Mouse (Mus musculus): ENCODE measurements at regions not wholly inside any gene's neighbourhood (a gene's known extent, or its start where the extent isn't known, plus 50 kb on each side); places are given as distances from the start of the nearest gene placed in this dataset.

DNA sequence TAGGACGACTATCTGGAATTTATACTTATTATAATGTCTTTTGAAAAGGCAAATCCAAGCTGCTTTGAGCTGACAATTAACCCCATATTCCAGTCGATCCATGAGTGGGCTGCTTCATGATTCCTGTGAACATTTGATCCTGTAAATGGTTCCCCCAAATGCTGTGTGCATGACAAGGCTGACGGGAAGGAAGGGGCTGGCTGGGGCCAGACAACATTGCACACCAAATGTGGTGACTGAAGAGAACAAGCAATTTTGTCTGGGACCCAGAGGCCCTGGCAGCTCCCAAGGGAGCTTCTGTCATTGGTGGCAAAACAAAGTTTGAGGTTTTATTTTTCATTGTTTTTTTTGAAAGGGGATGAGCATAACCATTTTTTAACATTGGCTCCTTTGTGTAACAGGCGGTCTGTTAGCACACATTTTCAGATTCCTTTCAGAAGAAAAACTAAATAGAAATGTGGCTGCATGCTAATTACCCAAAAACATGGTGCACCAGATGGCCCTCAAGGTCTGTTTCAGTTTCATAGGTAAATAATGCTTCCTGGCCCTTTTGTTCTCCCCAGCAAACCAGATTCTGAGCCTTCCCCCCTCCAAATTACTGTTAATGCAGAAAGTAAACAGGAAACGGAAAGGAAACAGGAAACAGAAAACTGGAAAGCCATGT is 348.6 kb upstream of the Cd180 start:
- peak; percentile 43 to 88 for DNase-seq (ENCODE audit: low spot score in 2 of 2)

DNA sequence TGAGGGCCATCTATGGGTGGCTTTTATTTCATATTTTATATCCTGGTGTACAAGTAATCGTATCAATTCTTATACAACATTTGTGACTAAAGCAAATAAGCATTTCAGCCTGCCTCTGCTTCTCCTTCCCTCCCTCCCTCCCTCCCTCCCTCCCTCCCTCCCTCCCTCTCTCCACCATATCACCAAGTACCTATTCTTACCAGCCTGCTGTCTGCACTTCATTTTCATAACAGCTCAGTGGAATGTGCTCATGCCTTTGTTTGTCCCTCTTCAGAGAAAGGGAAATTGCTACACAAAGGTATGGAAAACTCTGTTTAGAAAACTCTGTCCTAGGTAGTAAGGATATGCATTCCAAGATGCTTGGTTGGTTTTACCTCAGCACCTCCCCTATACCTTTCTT is 343.9 kb upstream of the Cd180 start:
- no peak for DNase-seq (ENCODE audit: low spot score in 2 of 2)

DNA sequence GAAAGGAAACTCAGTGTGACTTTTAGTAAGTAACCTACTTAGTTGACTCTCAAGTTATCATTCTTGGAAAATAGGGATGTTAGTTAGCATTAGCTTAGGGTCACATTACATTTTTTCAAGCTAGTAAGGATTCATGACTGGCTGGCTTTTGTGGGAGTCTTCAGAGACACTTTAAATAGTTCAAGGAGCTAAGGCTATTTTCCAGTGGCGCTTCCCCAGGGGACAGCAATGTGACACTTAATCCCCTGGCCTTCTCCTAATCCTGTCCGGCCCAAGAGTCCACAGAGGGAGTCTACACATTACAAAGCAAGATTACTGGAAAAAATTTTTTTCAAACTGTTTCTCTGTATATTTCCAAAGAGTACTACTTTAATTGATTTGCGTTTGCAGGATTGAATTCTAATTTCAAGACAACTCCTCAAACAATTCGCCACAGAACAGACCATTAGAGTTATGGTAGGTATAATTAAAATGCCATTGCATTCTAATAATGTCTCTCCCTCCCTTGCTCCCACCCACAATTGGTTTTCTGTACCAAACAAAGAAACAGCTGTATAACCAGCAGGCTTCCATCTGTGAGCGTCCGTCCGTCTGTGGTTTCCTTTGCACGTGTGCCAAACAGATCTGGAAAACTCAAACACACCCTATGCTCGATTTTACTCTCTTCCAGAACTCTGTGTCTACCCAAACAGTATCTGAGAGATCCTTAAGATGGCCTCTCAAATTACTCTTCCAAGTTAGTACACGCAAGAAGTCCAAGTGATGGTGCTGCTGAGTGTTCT is 341.1 kb upstream of the Cd180 start:
- peak; percentile 22 to 46 for DNase-seq (ENCODE audit: low spot score in 2 of 2)

DNA sequence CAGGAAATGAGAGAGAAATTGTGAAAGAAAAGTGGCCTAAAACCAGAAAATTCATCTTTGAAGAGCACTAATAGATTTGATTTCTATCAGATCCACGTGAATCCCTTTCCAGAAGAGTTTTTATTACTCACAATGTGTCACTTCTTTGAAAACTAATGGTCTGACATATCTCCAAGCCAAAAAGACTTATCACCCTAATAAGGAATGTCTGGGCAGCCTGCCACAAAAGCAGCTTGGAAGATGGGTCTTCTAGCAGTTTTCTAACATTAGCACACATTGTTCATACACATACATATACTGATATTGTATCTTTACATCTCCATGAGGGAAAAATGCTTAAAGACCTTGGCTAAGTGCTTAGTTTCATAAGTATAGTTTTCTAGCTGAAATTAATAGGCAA is 337.8 kb upstream of the Cd180 start:
- no peak for DNase-seq (ENCODE audit: low spot score in 2 of 2)

DNA sequence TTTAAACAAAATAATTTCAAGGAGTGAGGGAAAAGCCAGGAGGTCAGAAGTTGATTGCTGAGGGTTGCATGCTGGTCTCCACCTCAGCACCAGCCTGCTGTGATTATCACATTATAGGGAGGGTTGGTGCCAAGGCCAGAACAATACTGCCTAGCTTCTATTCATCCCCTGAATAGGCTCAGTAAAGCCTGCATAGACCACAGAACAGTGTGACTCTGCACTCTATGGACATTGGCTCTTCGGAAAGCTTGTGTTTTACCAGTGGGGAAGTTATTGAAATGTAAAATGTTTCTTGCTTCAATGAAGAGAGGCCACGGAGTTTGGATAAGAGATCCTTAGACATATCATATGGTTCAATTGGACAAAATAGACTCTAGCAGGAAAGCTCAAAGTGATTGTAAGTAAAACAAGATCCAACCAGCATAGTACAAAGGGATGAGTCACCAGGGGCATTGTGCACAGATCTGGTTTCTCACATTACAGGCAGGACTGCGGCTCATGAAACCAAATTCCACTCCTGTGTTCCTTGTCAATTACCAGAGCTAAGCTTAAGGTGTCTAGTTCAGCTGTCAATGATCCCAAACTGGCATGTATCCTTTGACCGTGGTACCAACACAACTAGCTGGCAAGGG is 320.8 kb upstream of the Cd180 start:
- DNase-seq (ENCODE audit: low spot score in 2 of 2) = no peak

DNA sequence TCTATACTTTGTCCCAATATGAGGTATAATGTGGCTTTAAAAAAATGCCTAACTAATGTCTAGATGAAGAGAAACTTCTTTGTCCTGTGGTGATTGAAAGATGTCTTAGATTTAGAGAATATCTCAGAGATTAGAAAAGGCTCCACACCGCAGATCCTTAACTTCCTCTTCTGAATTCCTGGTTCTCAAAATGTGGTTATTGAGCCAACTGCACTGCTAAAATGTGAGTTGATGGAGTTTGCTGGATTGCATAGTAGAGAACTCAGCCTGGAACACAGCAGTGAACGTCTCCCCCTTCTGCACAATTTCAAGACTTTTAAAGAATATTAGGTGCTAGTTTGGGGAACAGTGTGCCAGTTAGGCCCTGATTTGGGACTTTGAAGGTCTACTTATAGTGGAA is 312.7 kb upstream of the Cd180 start:
- no peak for DNase-seq (ENCODE audit: low spot score in 2 of 2)

DNA sequence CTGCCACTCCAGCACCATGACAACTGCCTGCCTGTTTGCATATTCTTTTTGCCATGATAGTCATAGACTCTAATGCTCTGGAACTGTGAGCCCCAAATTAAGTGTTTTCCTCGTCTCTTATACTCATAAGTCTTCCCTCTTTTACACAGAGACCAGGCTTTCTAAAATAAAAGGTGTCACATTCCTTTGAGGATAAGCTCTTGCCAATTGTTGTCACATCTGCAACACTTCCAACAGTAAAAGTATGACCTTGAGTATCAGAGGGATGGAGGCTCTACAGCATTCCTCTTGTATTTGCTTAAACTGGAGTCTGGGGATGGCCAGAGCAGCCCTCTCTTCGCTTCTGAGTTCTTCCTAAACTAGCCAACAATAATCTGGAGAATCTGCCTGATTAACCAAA is 301.4 kb upstream of the Cd180 start:
- no peak for DNase-seq (ENCODE audit: low spot score in 2 of 2)

DNA sequence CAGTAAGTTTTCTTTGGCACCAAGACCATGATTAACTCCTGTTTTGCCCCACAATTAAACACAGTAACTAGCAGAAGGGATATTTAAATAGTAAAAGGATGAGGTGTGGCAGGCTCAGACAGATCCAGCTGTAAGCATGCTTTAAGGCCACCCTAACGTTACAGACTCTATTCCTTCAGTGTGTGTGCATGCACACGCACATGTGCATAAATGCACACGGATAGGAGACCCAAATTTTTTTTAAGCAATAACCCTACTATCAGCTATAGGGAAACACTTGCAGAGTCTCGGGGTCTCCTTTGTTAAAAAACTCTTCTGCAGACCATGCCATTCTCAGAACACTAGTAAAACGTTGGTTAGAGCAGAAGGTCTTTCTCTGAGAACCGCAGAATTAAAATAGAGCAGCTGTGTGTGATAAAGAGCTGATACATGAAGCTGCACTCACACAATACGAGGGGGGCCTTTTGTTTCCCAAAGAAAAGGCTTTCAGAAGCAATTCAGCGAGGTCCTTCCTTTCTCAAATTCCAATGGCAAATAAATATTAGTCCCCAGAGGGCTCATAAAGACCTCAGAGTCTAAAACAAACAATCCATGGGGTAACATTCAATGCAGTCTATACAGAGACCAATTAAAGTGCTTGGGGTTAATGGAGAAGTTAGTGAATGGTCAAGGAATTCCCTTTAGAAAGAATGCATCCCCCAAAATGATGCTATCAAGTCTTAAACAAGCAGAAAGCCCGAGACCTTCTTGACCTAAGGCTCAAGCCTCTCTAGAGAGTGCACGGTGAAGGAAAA is 300.3 kb upstream of the Cd180 start:
- DNase-seq (ENCODE audit: low spot score in 2 of 2) = no peak

DNA sequence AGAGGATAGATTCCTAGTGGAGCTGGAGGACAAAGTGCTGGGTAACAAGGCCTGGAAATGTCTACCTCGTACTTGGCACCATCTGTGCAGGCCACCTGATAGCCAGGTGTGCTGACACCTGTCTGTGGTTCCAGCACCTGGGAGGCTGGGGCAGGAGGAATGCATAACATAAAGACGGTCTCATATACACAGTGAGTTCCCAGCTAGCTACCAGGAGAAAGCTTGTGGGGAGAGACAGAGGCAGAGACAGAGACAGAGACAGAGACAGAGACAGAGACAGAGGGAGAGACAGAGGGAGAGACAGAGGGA is 299.7 kb upstream of the Cd180 start:
- DNase-seq (ENCODE audit: low spot score in 2 of 2) = no peak

DNA sequence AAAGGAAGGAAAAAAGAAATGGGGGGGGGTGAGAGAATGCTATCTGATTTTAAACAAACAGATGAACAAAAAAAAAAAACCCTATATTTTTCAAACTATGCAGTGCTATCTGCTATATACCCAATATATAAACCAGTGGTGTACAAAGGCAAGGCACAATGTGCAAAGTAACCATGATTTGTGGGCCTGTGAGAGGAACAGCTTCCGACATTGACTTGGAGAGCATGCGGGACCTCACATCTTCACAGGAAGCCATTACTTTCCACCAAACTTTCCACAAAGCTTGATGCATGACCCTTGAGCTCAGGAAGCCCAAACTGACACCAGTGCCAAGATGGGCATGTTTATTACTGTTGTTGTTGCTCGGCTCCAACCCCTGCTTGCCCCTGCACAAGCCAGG is 299.3 kb upstream of the Cd180 start:
- no peak for DNase-seq (ENCODE audit: low spot score in 2 of 2)

DNA sequence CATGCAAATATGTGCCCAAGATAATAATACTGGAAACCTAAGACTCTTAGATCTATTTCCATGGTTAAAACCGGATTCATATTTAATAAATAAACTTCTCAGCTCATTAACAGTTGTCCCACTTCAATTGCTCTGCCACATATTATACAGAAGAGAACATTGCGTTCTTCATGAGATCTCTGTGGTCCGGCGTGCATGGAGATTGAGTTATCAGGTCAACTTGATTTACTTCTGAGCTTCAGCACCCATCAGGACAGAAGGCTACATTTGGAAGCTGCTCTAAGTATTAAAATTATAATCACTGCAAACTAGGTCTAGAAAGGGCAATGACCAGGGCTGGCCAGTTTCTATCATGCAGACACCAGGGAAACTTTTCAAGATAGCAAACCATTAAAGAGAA is 295.9 kb upstream of the Cd180 start:
- no peak for DNase-seq (ENCODE audit: low spot score in 2 of 2)

DNA sequence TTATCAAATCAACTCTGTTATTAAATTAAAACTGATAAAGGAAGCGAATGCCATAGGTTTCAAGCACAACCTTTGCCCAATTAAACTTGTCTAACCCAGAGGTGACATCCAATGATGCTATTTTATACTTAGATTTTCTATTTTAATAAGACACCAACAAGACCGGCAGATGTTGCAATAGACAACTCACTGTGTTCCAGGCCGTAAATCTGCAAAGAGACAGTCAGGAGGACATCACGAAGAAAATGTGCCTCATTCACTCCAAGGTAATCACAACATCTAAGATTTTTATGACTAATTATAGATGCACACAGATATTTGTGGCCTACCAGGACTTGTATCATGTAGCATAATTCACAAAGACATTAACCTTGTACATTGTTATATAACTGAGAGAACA is 281.5 kb upstream of the Cd180 start:
- DNase-seq (ENCODE audit: low spot score in 2 of 2) = no peak

DNA sequence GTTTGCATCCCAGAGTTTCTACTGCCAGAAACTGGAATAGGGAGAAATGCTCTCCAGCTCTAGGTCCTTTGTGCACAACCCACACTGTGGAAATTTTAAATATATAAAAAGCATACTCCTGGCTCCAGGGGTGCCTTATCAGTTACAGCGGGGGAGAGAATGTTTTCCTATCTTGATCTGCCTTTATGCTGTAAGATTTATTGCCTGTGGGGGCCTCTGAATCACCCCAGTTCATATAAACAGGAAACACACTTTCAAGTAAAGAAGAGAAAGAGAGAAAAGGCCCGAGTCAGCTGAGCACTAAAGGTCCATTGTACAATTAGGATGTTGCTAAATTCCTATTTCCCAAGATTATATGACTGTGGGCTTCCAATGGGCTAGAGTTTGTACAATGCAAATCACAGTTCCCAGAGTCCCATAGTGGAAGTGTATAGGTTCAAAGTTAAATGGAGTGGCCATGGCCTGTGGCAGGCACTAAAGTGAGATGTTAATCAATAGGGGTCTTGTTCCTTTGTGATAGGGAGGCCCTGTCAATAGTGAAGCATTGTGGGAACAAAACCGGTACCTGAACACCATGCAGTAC is 258.9 kb upstream of the Cd180 start:
- DNase-seq (ENCODE audit: low spot score in 2 of 2) = no peak

DNA sequence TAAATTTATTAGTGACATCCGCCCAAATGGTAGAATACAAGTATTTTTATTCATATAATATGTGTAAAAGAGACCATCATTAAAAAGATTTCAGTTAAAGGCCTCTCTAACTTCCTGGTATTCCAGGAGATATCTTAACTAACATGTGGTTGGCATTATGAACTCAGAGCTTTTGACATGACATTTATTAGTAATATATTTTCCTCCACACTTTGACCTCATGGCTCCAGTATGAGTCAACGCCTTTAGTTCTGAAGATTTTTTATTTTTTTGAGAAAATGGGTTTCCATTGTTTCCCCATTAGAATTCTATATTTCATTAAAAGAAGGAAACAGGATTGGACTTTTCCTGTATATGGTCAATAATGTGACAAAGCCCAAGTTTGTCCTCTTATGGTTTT is 250.7 kb upstream of the Cd180 start:
- no peak for DNase-seq (ENCODE audit: low spot score in 2 of 2)

DNA sequence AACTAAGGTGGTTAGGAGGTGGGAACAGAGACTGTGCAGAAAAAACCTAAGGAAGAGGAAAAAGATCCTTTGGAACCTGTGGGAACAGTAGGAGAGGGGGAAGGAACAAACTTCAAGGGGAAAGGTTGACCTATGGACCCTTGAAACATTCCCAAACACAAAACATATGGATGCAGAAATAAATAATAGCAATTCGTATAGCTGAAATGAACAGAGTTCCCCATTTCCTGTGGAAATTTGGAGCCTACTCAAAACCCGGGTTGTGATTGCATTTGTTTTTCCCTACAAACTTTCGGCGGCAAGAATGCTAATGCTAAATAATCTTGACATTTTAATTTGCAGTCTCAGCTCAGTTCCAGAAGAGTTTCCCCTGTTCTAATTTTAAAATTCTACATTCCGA is 246.0 kb upstream of the Cd180 start:
- DNase-seq (ENCODE audit: low spot score in 2 of 2) = no peak

DNA sequence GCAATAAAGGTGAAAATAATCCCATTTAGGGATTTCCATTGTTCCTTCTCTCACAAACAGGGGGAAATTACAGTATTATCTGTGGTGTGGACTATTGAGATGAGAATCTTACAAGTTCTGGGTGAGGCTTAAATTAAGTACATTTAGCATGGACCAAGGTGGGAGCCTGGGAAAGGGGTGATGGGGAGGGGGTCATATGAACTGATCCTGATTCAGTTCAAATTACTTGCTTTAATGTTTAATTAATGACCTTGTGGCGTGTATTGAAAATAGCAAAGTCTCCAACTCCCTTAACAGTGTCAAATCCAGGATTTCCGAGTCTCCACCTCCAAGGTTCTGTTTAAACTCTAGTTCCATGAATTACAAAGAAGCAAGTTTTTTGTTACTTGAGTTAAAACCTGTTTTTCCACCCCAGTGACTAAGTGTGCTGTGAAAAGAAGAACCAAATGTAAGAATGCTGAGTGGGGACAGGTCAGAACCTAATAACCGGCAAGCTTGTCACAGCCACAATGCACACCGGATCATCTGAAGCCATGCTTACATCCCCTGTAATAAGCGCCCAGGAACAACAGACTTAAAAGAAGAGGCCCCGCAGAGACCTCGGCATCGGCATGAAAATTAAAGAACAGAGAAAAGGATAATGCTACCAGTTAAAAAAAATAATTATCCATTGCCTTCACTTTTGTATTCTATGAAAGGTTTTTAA is 243.8 kb upstream of the Cd180 start:
- no peak for DNase-seq (ENCODE audit: low spot score in 2 of 2)

DNA sequence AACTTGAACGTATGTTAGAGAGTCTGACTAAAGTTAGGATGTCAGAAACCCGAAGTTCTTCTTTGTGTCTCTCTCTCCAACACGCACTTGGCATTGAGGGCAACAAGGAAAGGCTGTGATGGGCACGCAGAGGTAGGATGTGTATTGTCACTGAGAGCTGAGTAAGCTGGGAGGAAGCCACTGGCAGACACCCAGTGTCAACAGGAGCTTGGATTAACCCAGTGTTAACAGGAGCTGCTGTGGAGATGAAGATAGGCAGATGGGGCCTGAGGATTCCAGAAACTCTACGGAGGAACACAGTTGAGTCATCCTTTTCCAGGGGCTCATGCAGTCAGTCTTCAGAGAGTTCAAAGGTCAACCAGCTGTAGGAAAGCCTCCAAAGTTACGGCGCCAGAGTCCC is 242.2 kb upstream of the Cd180 start:
- DNase-seq (ENCODE audit: low spot score in 2 of 2) = no peak

DNA sequence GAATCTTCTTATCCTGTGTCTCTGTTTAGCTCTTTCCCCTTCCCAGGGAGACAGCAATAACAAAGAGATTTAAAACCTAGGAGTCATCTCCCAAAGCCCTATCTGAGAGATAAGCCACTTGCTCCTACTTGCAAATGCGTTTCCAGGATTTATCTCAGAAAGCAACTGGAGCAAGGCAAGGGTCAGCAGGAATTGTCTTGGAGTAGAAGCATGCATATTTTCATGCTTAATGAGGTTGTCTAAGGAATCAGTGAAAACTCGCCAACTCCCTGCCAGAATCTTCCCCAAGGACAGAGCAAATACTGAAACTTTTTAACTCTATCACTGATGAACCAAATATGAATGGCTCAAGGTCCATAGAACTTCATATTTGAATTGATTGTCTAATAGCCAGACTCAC is 234.6 kb upstream of the Cd180 start:
- no peak for DNase-seq (ENCODE audit: low spot score in 2 of 2)

DNA sequence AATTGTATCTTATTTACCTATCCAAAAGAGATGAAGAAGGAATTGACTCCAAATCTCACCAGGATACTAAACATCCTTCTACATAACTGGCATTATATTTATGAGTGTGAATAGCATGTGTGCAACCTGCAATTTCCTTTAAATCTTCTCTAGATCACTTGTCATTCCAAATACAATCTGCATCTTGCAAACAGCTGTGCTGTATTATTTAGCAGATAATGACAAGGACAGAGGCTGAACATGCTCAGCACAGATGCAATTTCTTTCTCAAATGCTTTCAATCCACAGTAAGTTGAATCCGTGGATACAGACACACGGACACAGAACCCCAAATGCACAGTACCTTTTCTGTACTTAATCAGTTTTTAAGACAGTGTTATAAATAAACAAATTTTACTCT is 229.4 kb upstream of the Cd180 start:
- DNase-seq (ENCODE audit: low spot score in 2 of 2) = no peak

DNA sequence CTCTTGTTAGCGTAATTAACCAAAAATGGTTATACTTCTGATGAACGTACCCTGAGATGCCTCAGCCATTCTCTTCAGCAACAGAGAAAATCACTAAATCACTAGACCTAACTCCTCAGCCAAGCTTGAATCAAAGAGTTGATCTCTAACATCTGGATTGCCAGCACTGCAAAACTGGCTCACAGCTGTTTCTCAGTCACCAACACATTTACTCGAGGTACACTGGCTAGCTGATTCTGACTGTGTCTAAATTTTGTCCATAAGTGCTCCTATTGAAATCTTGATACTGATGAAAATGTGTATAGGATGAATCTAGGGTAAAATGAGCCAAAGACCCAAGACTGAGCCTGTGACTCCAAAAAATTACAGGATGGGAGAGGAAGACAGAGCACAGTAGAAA is 211.5 kb upstream of the Cd180 start:
- DNase-seq (ENCODE audit: low spot score in 2 of 2) = no peak

DNA sequence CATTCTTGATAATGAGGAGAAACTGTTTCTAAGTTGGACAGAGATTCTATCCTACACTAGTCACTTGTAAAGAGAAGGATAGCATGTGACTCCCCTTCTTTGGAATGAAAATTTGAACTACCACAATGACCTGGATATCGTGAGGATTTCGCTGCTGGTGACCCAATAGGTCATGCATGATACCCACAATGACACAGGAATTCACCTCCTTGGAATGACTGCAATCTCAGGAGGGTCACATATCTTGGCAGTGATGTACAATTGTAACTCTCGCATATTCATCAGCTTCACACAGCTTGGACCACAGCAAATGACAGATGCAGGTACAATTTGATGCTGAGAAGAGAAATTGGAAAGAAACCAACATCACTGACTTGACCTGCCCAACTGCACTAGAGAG is 210.9 kb upstream of the Cd180 start:
- DNase-seq (ENCODE audit: low spot score in 2 of 2) = no peak

Measured in layer of hippocampus, postnatal 14 days (tissue).